ENCODE assay signal across 13 mouse cellular contexts in the genomic region with DNA sequence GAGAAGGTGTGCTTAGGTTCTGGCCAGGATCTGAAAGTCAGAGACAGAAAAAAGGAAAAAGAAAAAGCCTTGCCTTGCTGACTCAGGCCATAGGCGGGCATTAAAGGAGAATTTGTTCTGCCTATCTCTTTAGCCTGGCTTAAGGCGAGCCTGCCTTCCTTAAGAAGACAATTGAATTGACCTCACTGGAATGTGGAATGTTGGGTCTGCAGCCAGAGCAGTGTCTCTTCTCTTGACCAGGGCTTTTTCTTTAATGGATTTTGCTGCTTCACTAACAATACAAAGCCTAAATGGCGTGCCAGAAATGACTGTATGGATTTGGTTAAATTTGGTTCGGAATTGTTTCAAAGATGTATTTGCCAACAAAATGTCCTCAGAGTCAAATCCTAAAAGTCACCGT. TPM values are rescaled to one million over a fixed set of nuclear protein-coding genes. Genes with fewer than 3 reads are reported as not detected.
A peak's percentile ranks its signal among the peaks of the same experiment; 100 is the strongest.
DNase-seq lines count a peak whose midpoint lies in the region; ATAC-seq and TF ChIP-seq lines count a peak whose summit lies in the region.
"Had no signal": no experiment of that assay in that cellular context is flagged by ENCODE, and none has a peak within 500 bp of the region (broad histone marks: within the 10 kb centered on the region; RNA-seq: fewer than 3 reads in every experiment).

No protein-coding gene starts in this region.

- DNase-seq in heart, adult 2 months: no peak
- no peak for DNase-seq in heart, postnatal 25 days (ENCODE audit: low spot score)
- DNase-seq in lung, adult 18-20 months: no peak
- peak; percentile 45 for DNase-seq in embryo, embryonic 9.5 days (ENCODE audit: extremely low spot score)
- peak; percentile 30 for DNase-seq in mesoderm, embryonic 11.5 days (ENCODE audit: low read depth, low spot score)
- no peak for DNase-seq in spleen, postnatal 14 days (ENCODE audit: low spot score in 2 of 2)
- DNase-seq in layer of hippocampus, adult 8-10 months (ENCODE audit: low spot score in 2 of 2): no peak
- DNase-seq: cerebellum, adult 8-10 months; layer of hippocampus, adult 9-11 months had no signal

- no peak overlapping the region for H3K9ac ChIP-seq in heart, adult 2 months (ENCODE audit: low read depth, low read length)
- H3K9ac ChIP-seq in lung, embryonic 15.5 days: no peak overlapping the region
- H3K9ac ChIP-seq: hindbrain, embryonic 15.5 days; limb, embryonic 12.5 days; neural tube, embryonic 13.5 days had no signal

- TF ChIP-seq POLR2A in heart, adult 2 months (IDR thresholded peaks at IDR 0.05; ENCODE audit: insufficient read depth, low read depth, low read length): no peak

- ATAC-seq in lung, embryonic 15.5 days (ENCODE audit: borderline replicate concordance, extremely low read depth, low FRiP score, low TSS enrichment): no peak

- H3K9me3 ChIP-seq in lung, embryonic 15.5 days: no peaks in the 10 kb centered on the region
- H3K9me3 ChIP-seq: hindbrain, embryonic 15.5 days; limb, embryonic 12.5 days; neural tube, embryonic 13.5 days had no signal

- H3K27ac ChIP-seq in heart, adult 2 months: peak overlapping the region; percentile 40; the same call in 1 of the 2 replicates
- peak overlapping the region; percentile 44 for H3K27ac ChIP-seq in lung, embryonic 15.5 days
- H3K27ac ChIP-seq: hindbrain, embryonic 15.5 days; limb, embryonic 12.5 days; neural tube, embryonic 13.5 days had no signal

- H3K4me3 ChIP-seq in heart, adult 2 months: no peak overlapping the region
- H3K4me3 ChIP-seq in lung, embryonic 15.5 days: no peak overlapping the region
- H3K4me3 ChIP-seq: hindbrain, embryonic 15.5 days; limb, embryonic 12.5 days; neural tube, embryonic 13.5 days had no signal

- WGBS in heart, adult 2 months: 25% methylated on average over 5 of the region's 5 CpGs
- 19% methylated on average over 5 of the region's 5 CpGs for WGBS in lung, embryonic 15.5 days

- no peak for TF ChIP-seq CTCF in heart, adult 2 months (IDR thresholded peaks at IDR 0.05)

- peaks cover 10% of the 10 kb centered on the region for H3K4me1 ChIP-seq in heart, adult 2 months (ENCODE audit: control insufficient read depth, insufficient read depth, low read length)
- peaks cover 17% of the 10 kb centered on the region for H3K4me1 ChIP-seq in lung, embryonic 15.5 days
- H3K4me1 ChIP-seq: hindbrain, embryonic 15.5 days had no signal

- H3K27me3 ChIP-seq in heart, adult 2 months (ENCODE audit: control insufficient read depth, insufficient read depth, low read length): no peaks in the 10 kb centered on the region
- H3K27me3 ChIP-seq in lung, embryonic 15.5 days: no peaks in the 10 kb centered on the region
- H3K27me3 ChIP-seq: hindbrain, embryonic 15.5 days; limb, embryonic 12.5 days; neural tube, embryonic 13.5 days had no signal

- no peak for TF ChIP-seq EP300 in heart, adult 2 months (IDR thresholded peaks at IDR 0.05; ENCODE audit: insufficient read depth, low read depth, low read length)

- peaks cover 5% of the 10 kb centered on the region; the same call in 1 of the 2 replicates for H3K36me3 ChIP-seq in heart, adult 2 months (ENCODE audit: control insufficient read depth, insufficient read depth, low read length)
- H3K36me3 ChIP-seq in lung, embryonic 15.5 days: no peaks in the 10 kb centered on the region
- H3K36me3 ChIP-seq: hindbrain, embryonic 15.5 days; limb, embryonic 12.5 days; neural tube, embryonic 13.5 days had no signal

- no peaks in the 10 kb centered on the region for H3K79me2 ChIP-seq in heart, adult 2 months (replicated peaks; ENCODE audit: control insufficient read depth, insufficient read depth, low read length)

- H3K4me2 ChIP-seq in lung, embryonic 15.5 days: no peak overlapping the region; the same call in 1 of the 2 replicates
- H3K4me2 ChIP-seq: hindbrain, embryonic 15.5 days; limb, embryonic 12.5 days; neural tube, embryonic 13.5 days had no signal

- intact Hi-C loops in heart, adult 2 months (cut with DNase I): no loop called here
- intact Hi-C loops in heart, postnatal 25 days (cut with DNase I): no loop called here

RNA-seq across cellular contexts. Expression of a gene that starts 40.9 kb away (rescaled TPM):
- total RNA-seq in heart, adult 2 months (2021): 10 to 100 TPM; 37.0 to 41.6 TPM
- polyA plus RNA-seq in heart, adult 2 months (2012; rRNA removed): 39.3 and 39.5 TPM in 2 replicates
- total RNA-seq in heart, postnatal 25 days (2021): 10 to 100 TPM; 54.6 to 60.7 TPM
- 185 and 193 TPM in 2 replicates for polyA plus RNA-seq in lung, embryonic 15.5 days (2015; fragmentation: Nextera tagmentation; extraction: Ambion mirVana)
- total RNA-seq in layer of hippocampus, adult 8-10 months (2022): 10 to 100 TPM in 3 of 4 experiments, 1 to 10 TPM in 1; 9.4 to 18.2 (median 12.6) TPM

Comparison
In these comparisons a context has a peak if more than half of its experiments do, and no peak if none do; other contexts are left out.
1. DNase-seq: peak in embryo, embryonic 9.5 days (single experiment) and mesoderm, embryonic 11.5 days (single experiment); none in heart, adult 2 months (0 of 2), heart, postnatal 25 days (single experiment), lung, adult 18-20 months (0 of 2), spleen, postnatal 14 days (0 of 2) and layer of hippocampus, adult 8-10 months (0 of 2).